Mouse (Mus musculus): ENCODE measurements around the gene Mesp1. TPM values are rescaled to one million over a fixed set of nuclear protein-coding genes. Genes with fewer than 3 reads are reported as not detected.

Gene Mesp1
- polyA plus RNA-seq, 1 experiment from 2014 or later: not detected

DNA sequence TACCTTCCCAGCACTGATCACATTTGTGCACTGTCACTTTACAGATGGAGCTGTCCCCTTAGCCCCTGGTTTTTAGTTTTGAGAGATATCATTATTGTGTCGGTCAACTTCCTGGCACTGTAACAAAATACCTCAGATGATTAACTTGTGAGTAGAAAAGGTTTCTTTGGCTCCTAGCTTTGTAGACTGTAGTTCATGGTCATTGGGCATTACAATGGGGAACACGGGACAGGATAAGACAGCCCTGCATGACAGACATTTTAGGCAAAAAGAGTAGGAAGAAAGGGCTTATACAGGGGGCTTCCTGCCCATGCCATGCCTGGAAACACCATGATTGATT lies 11.1 kb downstream of the Mesp1 start:
- Histone ChIP-seq H3K9ac (replicated peaks) (no peak overlapping the region), H3K27me3 (peaks cover 16% of the 10 kb centered on the region), H3K36me3 (no peaks in the 10 kb centered on the region), H3K27ac (replicated peaks) (no peak overlapping the region), H3K4me2 (replicated peaks) (no peak overlapping the region), H3K9me3 (no peaks in the 10 kb centered on the region), H3K4me1 (0 out of 2 replicates have a peak, but pooled peaks cover 8% of the 10 kb centered on the region), H3K4me3 (no peak overlapping the region)
- 71% methylated on average over 2 of the region's 2 CpGs for WGBS
- ATAC-seq (ENCODE audit: low FRiP score, low read depth): no peak

GRCm38 (mm10) chr7:79781826-79782515 lies 11.6 kb downstream of the Mesp1 start:
- Histone ChIP-seq H3K36me3 (no peaks in the 10 kb centered on the region), H3K9ac (replicated peaks) (no peak overlapping the region), H3K4me3 (no peak overlapping the region), H3K9me3 (no peaks in the 10 kb centered on the region), H3K4me2 (replicated peaks) (no peak overlapping the region), H3K27me3 (peaks cover 15% of the 10 kb centered on the region), H3K4me1 (0 out of 2 replicates have a peak, but pooled peaks cover 8% of the 10 kb centered on the region), H3K27ac (replicated peaks) (no peak overlapping the region)
- ATAC-seq (ENCODE audit: low FRiP score, low read depth): no peak
- 81% methylated on average over 11 of the region's 11 CpGs for WGBS

GRCm38 (mm10) chr7:79780647-79781626 lies 12.7 kb downstream of the Mesp1 start:
- peak overlapping the region; percentile 30 for H3K4me2 ChIP-seq (replicated peaks)
- H3K27ac ChIP-seq (replicated peaks): no peak overlapping the region
- H3K36me3 ChIP-seq: no peaks in the 10 kb centered on the region
- H3K4me1 ChIP-seq: 0 out of 2 replicates have a peak, but pooled peaks cover 7% of the 10 kb centered on the region
- no peak overlapping the region for H3K4me3 ChIP-seq
- H3K27me3 ChIP-seq: peaks cover 9% of the 10 kb centered on the region; the same call in 1 of the 2 replicates
- WGBS: 31% methylated on average over 16 of the region's 16 CpGs
- peak; percentile 19; the same call in 1 of the 2 replicates for ATAC-seq (ENCODE audit: low FRiP score, low read depth)
- no peaks in the 10 kb centered on the region for H3K9me3 ChIP-seq
- H3K9ac ChIP-seq (replicated peaks): no peak overlapping the region

GRCm38 (mm10) chr7:79771561-79772512 lies 21.8 kb downstream of the Mesp1 start:
- 43% methylated on average over 15 of the region's 15 CpGs for WGBS

DNA sequence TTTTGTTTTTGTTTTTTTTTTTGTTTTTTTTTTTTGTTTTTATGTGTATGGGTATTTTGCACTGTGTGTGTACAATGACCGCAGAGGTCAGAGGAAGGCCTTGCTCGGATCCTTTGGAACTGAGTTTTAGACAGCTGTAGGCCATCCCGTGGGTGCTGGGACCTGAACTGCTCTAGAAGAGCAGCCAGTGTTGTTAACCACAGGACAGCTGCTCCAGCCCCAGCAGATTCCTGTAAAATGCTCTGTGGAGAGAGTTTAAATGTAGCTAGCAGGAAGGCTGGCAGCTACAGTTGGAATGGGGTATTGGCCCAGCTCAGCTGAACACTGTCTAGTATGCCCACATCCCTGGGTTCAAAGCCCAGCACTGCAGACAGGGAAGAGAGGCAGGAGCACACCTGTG lies 23.9 kb downstream of the Mesp1 start:
- Histone ChIP-seq H3K4me3 (no peak overlapping the region), H3K9ac (replicated peaks) (no peak overlapping the region), H3K9me3 (no peaks in the 10 kb centered on the region), H3K4me2 (replicated peaks) (no peak overlapping the region), H3K27ac (replicated peaks) (no peak overlapping the region), H3K4me1 (no peaks in the 10 kb centered on the region), H3K36me3 (no peaks in the 10 kb centered on the region), H3K27me3 (no peaks in the 10 kb centered on the region)
- 85% methylated on average over 3 of the region's 3 CpGs for WGBS
- ATAC-seq (ENCODE audit: low FRiP score, low read depth): no peak

More at GRCm38 (mm10) chr7:79771561-79772512, 21.8 kb downstream of the Mesp1 start:
- no peaks in the 10 kb centered on the region for H3K9me3 ChIP-seq
- H3K4me2 ChIP-seq (replicated peaks): no peak overlapping the region
- H3K36me3 ChIP-seq: no peaks in the 10 kb centered on the region
- H3K4me1 ChIP-seq: no peaks in the 10 kb centered on the region
- H3K27ac ChIP-seq (replicated peaks): no peak overlapping the region
- no peak for ATAC-seq (ENCODE audit: low FRiP score, low read depth)
- H3K9ac ChIP-seq (replicated peaks): no peak overlapping the region
- no peaks in the 10 kb centered on the region for H3K27me3 ChIP-seq
- H3K4me3 ChIP-seq: no peak overlapping the region

- H3K27me3 ChIP-seq: no peaks in the 10 kb centered on the region
- ATAC-seq (ENCODE audit: low FRiP score, low read depth): no peak
- 31% methylated on average over 1 of the region's 1 CpGs for WGBS
- no peaks in the 10 kb centered on the region for H3K4me1 ChIP-seq
- no peaks in the 10 kb centered on the region for H3K36me3 ChIP-seq
- no peak overlapping the region for H3K9ac ChIP-seq (replicated peaks)
- no peak overlapping the region for H3K27ac ChIP-seq (replicated peaks)
- H3K4me3 ChIP-seq: no peak overlapping the region
- no peak overlapping the region for H3K4me2 ChIP-seq (replicated peaks)
- H3K9me3 ChIP-seq: no peaks in the 10 kb centered on the region
These were observed 27.6 kb downstream of the Mesp1 start for GRCm38 (mm10) chr7:79765991-79766390.

- no peak overlapping the region for H3K4me3 ChIP-seq
- H3K9ac ChIP-seq (replicated peaks): no peak overlapping the region
- H3K4me2 ChIP-seq (replicated peaks): no peak overlapping the region
- H3K27ac ChIP-seq (replicated peaks): no peak overlapping the region
- WGBS: 82% methylated on average over 8 of the region's 8 CpGs
- no peaks in the 10 kb centered on the region for H3K4me1 ChIP-seq
- ATAC-seq (ENCODE audit: low FRiP score, low read depth): no peak
- no peaks in the 10 kb centered on the region for H3K9me3 ChIP-seq
- no peaks in the 10 kb centered on the region for H3K36me3 ChIP-seq
- no peaks in the 10 kb centered on the region for H3K27me3 ChIP-seq
These were observed 31.5 kb downstream of the Mesp1 start for GRCm38 (mm10) chr7:79762106-79762505.

DNA sequence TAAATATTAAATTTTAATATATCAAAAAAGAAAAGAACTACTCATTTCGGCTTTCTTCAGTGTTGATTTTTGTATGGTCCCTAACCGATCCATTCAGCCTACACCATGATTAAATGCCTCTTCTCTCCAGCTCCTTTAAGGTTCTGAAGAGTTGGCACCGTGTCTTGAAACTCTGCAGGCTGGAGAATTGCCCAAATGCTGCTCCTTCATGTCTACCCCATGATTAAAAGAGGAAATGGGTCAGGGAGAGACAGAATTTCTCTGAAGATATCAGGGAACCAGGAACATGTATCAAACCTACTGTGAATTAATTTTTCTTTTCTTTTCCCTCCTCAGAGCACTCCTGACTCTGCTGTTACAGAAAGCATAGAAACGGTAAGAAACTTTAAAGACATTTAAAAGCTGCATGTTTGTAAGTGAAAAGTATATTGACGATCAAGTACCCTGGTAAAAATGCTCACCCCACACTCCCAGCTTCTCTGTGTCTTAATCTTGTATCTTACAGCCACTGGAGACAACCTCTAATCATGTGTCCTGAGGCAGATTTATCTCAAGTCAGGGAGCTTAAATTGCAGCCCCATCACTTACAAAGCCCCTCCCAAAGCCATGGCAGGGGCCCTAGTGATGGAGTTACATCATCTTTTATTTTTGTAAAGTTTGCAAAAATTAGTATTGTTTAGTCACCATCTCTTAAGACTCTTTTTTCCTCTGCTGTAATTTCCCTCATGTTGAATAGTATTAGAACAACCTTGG lies 32.3 kb downstream of the Mesp1 start:
- no peak overlapping the region for H3K9ac ChIP-seq (replicated peaks)
- H3K36me3 ChIP-seq: no peaks in the 10 kb centered on the region
- 86% methylated on average over 5 of the region's 5 CpGs for WGBS
- no peak overlapping the region for H3K4me2 ChIP-seq (replicated peaks)
- H3K27ac ChIP-seq (replicated peaks): no peak overlapping the region
- no peaks in the 10 kb centered on the region for H3K9me3 ChIP-seq
- no peaks in the 10 kb centered on the region for H3K4me1 ChIP-seq
- H3K27me3 ChIP-seq: no peaks in the 10 kb centered on the region
- no peak overlapping the region for H3K4me3 ChIP-seq
- no peak for ATAC-seq (ENCODE audit: low FRiP score, low read depth)

DNA sequence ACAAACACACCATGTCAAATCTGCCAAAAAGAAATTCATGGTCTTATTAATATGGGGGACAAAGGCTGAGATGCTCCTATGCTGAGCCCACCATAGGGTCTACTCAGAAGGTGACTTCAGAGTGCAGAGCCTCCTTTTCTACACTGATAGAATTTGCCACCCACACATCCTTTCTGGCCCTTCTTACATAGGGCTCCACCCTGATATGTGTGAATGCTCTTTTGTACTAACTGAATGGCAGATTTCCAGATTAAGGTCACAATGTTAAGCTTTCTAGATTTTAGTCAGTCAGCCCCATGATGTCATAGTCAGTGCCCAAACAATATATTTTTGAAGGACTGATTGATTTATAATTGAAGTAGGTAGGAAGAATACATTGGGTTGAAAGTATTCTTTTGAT lies 33.8 kb downstream of the Mesp1 start:
- no peaks in the 10 kb centered on the region for H3K4me1 ChIP-seq
- no peak overlapping the region for H3K27ac ChIP-seq (replicated peaks)
- H3K27me3 ChIP-seq: no peaks in the 10 kb centered on the region
- H3K9ac ChIP-seq (replicated peaks): no peak overlapping the region
- ATAC-seq (ENCODE audit: low FRiP score, low read depth): no peak
- no peak overlapping the region for H3K4me3 ChIP-seq
- H3K9me3 ChIP-seq: no peaks in the 10 kb centered on the region
- no peaks in the 10 kb centered on the region for H3K36me3 ChIP-seq
- H3K4me2 ChIP-seq (replicated peaks): no peak overlapping the region

- Histone ChIP-seq H3K9me3 (no peaks in the 10 kb centered on the region), H3K36me3 (no peaks in the 10 kb centered on the region), H3K27ac (replicated peaks) (no peak overlapping the region), H3K9ac (replicated peaks) (no peak overlapping the region), H3K27me3 (no peaks in the 10 kb centered on the region), H3K4me1 (no peaks in the 10 kb centered on the region), H3K4me2 (replicated peaks) (no peak overlapping the region), H3K4me3 (no peak overlapping the region)
- 83% methylated on average over 6 of the region's 6 CpGs for WGBS
- ATAC-seq (ENCODE audit: low FRiP score, low read depth): no peak
These were observed 35.4 kb downstream of the Mesp1 start for GRCm38 (mm10) chr7:79758176-79758575.

DNA sequence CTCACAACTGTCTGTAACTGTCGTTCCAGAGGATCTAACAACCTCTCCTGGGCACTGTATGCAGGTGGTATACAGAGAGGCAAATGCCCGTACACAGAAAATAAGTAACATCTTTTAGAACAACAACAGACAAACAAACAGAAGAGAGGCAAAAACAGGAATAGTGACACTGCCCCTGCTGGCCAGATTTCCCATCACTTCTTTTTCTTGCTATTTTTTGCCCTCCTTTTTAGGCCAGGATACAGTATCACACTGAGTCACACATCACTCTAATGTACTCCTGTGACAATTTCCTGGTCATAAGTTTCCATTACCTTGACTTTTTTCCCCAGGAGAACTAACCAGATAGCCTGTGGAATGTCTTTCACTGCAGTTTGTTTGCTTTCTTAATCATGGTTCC lies 37.3 kb downstream of the Mesp1 start:
- Histone ChIP-seq H3K27me3 (no peaks in the 10 kb centered on the region), H3K4me1 (no peaks in the 10 kb centered on the region), H3K9ac (replicated peaks) (no peak overlapping the region), H3K9me3 (no peaks in the 10 kb centered on the region), H3K4me3 (no peak overlapping the region), H3K27ac (replicated peaks) (no peak overlapping the region), H3K36me3 (no peaks in the 10 kb centered on the region), H3K4me2 (replicated peaks) (no peak overlapping the region)
- 59% methylated on average over 2 of the region's 2 CpGs for WGBS
- no peak for ATAC-seq (ENCODE audit: low FRiP score, low read depth)

All from midbrain, embryonic 12.5 days (tissue).